Mouse (Mus musculus): ENCODE data around the gene Efcab5. TPM values are rescaled to one million over a fixed set of nuclear protein-coding genes. Genes with fewer than 3 reads are reported as not detected.
A peak's percentile ranks its signal among the peaks of the same experiment; 100 is the strongest.

Efcab5 gene
- polyA plus RNA-seq, 1 experiment from 2014 or later = 0.31 TPM

DNA sequence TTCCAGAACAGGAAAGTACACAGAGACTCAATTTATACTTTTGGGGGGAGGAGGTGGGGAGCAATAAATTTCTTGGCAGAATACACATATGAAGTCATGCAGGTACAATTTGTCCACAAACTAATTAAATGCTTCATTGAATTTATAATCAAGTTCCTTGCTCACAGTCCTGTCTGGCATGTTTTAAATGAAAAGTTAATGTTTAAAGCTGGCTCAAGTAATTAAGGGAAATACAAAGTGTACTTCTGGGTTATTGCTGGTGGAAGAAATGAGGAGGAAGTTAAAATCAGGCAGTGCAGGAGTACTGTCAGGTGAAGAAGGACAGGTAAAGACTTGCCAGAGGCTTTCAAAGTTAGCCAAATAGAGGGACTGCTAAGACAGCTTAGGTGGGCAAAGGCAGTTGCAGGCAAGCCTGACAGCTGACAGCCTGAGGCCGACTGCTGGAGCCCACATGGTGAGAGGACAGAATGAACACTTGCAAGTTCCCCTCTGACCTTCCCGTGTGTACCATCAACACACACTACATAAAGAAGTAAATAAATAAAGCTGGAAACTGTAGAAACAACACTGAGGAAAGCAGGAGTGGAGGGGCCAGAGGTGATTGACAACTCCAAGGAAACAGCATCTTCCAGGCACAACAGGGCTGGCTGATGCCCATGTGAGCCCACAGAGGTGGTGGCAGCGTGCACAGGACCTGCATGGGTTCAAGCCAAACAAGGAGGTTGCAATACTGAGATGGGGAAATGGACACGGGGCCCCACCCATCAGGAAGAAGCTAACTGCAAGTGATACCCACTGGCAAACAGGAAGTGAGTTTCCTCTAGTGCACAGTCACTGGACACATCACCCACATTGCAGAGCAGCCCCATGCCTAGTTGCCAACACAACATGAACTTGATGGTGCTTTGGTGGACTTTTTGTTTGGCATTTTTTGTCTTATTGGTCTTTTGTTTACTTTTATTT lies 7.7 kb upstream of the Efcab5 start:
- no peak for ATAC-seq (ENCODE audit: insufficient read depth, low FRiP score, low read depth)
- no peaks in the 10 kb centered on the region for H3K36me3 ChIP-seq
- H3K9ac ChIP-seq = no peak overlapping the region
- no peaks in the 10 kb centered on the region for H3K27me3 ChIP-seq (replicated peaks)
- 30% methylated on average over 4 of the region's 4 CpGs for WGBS
- H3K9me3 ChIP-seq = no peaks in the 10 kb centered on the region
- peak overlapping the region; percentile 51 for H3K27ac ChIP-seq
- no peak overlapping the region for H3K4me2 ChIP-seq
- H3K4me1 ChIP-seq = no peaks in the 10 kb centered on the region
- no peak overlapping the region for H3K4me3 ChIP-seq (replicated peaks)

DNA sequence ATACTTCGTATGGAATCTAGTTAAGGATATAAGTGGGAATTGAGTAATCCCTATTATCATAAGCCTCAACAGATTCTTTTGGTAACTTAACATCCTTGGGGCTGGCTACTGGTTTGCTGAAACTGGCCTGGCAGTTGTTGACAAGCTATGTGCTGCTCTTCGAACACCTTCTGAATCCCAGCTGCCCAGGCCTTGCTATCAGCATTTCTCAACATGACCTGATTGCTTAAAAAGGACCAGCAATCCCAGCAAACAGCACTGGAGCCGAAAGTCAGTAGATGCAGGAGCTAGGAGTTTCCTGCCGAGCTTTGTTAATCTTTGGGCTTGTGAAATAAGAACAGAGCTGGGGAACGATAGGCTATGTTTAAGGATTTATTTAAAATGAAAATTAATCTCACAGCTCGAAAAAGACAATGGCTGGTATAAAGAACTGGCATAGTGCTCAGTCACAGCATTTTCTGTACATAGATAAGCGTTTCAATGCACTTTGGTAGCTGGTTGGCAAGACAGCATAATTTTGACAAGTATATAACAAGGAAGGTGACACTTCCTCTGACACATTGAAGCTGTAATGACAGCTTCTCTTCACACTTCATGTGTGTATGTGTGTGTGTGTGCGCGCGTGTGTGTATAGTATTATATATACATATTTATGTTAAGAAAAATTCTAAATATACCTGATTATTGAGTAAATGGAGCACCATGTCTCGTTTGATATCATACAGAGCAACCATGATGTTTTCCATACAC lies 6.8 kb upstream of the Efcab5 start:
- no peaks in the 10 kb centered on the region for H3K36me3 ChIP-seq
- H3K27ac ChIP-seq = peak overlapping the region; percentile 51; the same call in 1 of the 2 replicates
- WGBS = 68% methylated on average over 11 of the region's 11 CpGs
- no peak overlapping the region for H3K9ac ChIP-seq
- no peaks in the 10 kb centered on the region for H3K27me3 ChIP-seq (replicated peaks)
- no peak for ATAC-seq (ENCODE audit: insufficient read depth, low FRiP score, low read depth)
- no peaks in the 10 kb centered on the region for H3K9me3 ChIP-seq
- no peaks in the 10 kb centered on the region for H3K4me1 ChIP-seq
- no peak overlapping the region for H3K4me3 ChIP-seq (replicated peaks)
- no peak overlapping the region for H3K4me2 ChIP-seq

DNA sequence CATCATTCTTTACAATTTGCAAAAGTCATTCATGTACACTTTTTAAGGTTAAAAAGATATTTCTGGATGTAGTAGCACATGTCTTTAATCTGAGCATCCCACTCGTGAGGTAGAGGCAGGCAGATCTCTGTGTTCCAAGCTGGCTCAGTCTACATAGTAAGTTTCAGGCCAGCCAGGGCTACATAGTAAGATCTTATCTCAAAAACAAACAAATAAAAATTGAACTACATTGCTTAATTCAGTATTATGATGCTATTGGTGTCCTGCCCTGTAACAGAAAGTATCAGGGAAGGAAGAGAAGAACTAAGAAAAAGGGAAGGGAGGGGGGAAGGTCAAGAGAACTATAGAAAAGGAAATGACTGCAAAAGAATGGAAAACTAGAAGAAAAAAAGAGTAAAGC lies 6.0 kb upstream of the Efcab5 start:
- H3K36me3 ChIP-seq = no peaks in the 10 kb centered on the region
- H3K4me3 ChIP-seq (replicated peaks) = no peak overlapping the region
- H3K9ac ChIP-seq = no peak overlapping the region
- no peak overlapping the region for H3K27ac ChIP-seq
- ATAC-seq (ENCODE audit: insufficient read depth, low FRiP score, low read depth) = no peak
- H3K4me2 ChIP-seq = no peak overlapping the region
- H3K27me3 ChIP-seq (replicated peaks) = no peaks in the 10 kb centered on the region
- H3K9me3 ChIP-seq = no peaks in the 10 kb centered on the region
- WGBS = 64% methylated on average over 1 of the region's 1 CpGs
- no peaks in the 10 kb centered on the region for H3K4me1 ChIP-seq

DNA sequence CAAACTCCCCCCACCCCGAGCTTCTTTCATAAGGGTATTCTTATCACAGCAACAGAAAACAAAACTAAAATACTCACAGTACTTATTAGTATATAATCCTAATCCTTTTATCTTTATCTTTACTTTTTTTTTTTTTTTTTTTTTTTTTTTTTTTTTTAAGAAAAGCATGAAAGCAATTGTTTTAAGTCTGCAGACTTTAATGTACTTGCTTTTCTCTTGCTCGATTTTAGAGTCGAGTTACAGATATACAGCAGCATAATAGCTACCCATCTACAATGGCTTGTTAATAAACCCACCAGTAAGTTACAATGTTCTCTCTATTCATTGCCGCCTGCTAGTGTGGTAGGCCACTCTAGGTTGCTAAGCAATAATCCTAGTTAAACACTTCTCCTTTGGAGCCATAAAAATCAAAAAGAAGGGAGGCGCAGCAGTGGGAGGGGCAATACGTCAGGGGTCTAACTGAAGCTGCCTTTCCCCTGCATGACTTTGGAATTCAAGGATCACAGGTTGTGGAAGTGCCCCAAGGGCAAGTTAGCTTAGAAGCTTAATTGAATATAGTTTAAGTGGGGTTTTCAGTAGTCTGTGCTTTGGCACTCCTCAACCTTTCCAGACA lies 5.3 kb upstream of the Efcab5 start:
- ATAC-seq (ENCODE audit: insufficient read depth, low FRiP score, low read depth) = no peak

DNA sequence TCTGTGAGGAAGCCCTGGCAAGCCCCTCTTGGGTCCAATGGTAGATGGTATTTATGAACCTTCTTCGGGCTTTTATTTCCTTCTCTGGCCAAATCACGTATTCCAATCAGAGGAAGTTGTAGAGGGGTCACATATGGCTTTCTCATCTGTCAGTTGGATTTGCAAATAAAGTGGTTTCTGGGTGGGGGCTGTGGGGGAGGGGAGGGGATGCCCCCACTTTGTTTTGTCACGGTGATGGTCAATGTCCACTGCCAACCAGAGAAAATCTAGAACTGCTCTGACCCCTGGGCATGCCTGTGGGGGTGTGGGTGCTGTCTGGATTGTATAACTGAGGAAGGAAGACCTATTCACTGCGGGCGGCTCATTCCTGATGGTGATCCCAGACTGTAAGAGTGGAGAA lies 4.6 kb upstream of the Efcab5 start:
- 69% methylated on average over 5 of the region's 5 CpGs for WGBS
- no peaks in the 10 kb centered on the region for H3K36me3 ChIP-seq
- no peak for ATAC-seq (ENCODE audit: insufficient read depth, low FRiP score, low read depth)
- H3K9ac ChIP-seq = no peak overlapping the region
- H3K9me3 ChIP-seq = no peaks in the 10 kb centered on the region
- H3K4me2 ChIP-seq = no peak overlapping the region
- H3K4me3 ChIP-seq (replicated peaks) = no peak overlapping the region
- H3K27me3 ChIP-seq (replicated peaks) = no peaks in the 10 kb centered on the region
- H3K4me1 ChIP-seq = no peaks in the 10 kb centered on the region
- no peak overlapping the region for H3K27ac ChIP-seq

More for the DNA sequence above, 5.3 kb upstream of the Efcab5 start:
- no peak overlapping the region for H3K27ac ChIP-seq
- no peaks in the 10 kb centered on the region for H3K36me3 ChIP-seq
- H3K9me3 ChIP-seq = no peaks in the 10 kb centered on the region
- no peaks in the 10 kb centered on the region for H3K4me1 ChIP-seq
- no peak overlapping the region for H3K4me3 ChIP-seq (replicated peaks)
- H3K4me2 ChIP-seq = no peak overlapping the region
- H3K9ac ChIP-seq = no peak overlapping the region
- no peaks in the 10 kb centered on the region for H3K27me3 ChIP-seq (replicated peaks)
- WGBS = 45% methylated on average over 6 of the region's 6 CpGs

DNA sequence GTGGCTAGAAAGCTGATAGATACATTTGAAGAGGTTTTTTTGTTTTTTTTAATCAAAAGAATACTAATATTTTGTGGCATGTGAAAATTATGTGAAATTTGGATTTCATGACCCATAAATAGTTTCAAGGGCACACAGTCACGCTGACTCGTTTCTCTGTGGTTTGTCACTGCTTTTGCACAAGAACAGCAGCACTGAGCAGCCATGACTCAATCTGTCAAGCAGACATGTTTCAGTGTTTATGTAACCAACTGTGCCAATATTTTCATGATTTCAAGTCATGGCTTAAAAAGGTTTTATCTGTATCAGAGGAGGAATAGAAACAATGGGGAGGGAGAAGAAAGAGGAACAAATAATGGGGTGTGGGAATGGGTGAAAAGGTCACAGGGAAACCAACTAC lies 3.8 kb downstream of the Efcab5 start:
- Histone ChIP-seq H3K36me3 (no peaks in the 10 kb centered on the region), H3K4me1 (no peaks in the 10 kb centered on the region), H3K27ac (no peak overlapping the region), H3K4me3 (replicated peaks) (no peak overlapping the region), H3K4me2 (no peak overlapping the region), H3K9ac (no peak overlapping the region), H3K27me3 (replicated peaks) (no peaks in the 10 kb centered on the region), H3K9me3 (no peaks in the 10 kb centered on the region)
- WGBS = 34% methylated on average over 2 of the region's 2 CpGs
- no peak for ATAC-seq (ENCODE audit: insufficient read depth, low FRiP score, low read depth)

DNA sequence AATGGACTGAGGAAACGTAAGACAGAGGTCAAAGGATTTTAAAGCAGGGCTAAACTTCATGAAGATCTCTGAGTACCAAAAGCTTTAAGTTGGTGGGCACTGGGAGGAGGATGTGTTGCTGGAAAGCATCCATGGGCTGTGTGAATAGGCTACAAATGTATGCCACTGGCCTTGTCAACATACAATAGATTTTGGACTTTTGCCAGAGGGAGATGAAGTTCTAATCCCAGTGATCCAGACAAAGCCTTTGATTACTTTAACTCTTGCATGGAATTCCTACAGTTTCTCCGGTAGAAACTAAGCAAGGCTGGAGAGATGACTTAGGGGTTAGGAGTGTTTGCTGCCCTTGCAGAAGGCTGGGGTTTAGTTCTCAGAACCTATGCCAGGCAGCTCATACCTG lies 6.2 kb downstream of the Efcab5 start:
- Histone ChIP-seq H3K9me3 (no peaks in the 10 kb centered on the region), H3K4me1 (no peaks in the 10 kb centered on the region), H3K27me3 (replicated peaks) (no peaks in the 10 kb centered on the region), H3K4me3 (replicated peaks) (no peak overlapping the region), H3K36me3 (no peaks in the 10 kb centered on the region), H3K9ac (no peak overlapping the region), H3K4me2 (no peak overlapping the region), H3K27ac (peak overlapping the region; percentile 14; the same call in 1 of the 2 replicates)
- 17% methylated on average over 2 of the region's 2 CpGs for WGBS
- ATAC-seq (ENCODE audit: insufficient read depth, low FRiP score, low read depth) = no peak

DNA sequence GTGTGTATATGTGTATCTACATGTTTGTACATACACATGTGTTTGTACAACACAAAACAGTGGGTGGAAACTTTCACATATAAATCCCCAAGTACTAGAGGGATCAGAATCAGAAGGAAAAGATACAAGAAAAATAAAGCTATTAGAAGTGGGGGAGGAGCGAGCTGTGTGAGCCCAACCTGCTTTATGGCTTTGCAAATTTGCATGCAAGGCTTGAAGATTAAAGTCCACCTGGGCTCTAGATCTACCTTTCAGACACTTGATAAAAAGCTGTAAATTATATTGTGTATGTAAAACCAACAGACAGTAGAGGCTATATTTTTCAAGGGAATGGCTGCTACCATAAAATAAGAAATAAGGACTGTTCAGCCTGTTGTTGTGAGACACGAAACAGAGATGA lies 6.7 kb downstream of the Efcab5 start:
- no peaks in the 10 kb centered on the region for H3K9me3 ChIP-seq
- H3K4me1 ChIP-seq = no peaks in the 10 kb centered on the region
- H3K9ac ChIP-seq = no peak overlapping the region
- 62% methylated on average over 2 of the region's 2 CpGs for WGBS
- H3K27ac ChIP-seq = peak overlapping the region; percentile 14; the same call in 1 of the 2 replicates
- no peaks in the 10 kb centered on the region for H3K27me3 ChIP-seq (replicated peaks)
- no peaks in the 10 kb centered on the region for H3K36me3 ChIP-seq
- no peak overlapping the region for H3K4me3 ChIP-seq (replicated peaks)
- ATAC-seq (ENCODE audit: insufficient read depth, low FRiP score, low read depth) = 0 out of 2 replicates have a peak, but pooled peaks have one; percentile 50
- H3K4me2 ChIP-seq = no peak overlapping the region

DNA sequence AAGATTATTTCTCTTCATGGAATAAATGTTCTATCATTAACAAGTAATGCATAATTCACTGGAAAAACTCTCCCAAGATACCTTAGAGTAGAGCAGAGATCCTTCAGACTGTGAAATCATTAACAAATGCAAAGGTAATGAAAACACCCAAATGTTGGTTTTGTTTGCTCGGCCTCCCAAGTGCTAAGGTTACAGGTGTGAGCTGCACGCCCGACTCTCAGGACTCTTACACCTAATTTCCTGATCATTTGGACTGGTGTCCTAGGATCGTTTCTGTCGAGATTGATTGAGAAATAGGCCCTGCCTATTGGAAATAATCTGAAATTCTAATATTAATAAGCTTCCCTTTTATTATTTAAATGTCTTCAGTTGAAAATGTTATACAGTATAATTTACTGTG lies 7.2 kb downstream of the Efcab5 start:
- Histone ChIP-seq H3K9ac (no peak overlapping the region), H3K27ac (no peak overlapping the region), H3K4me2 (no peak overlapping the region), H3K4me3 (replicated peaks) (no peak overlapping the region), H3K9me3 (no peaks in the 10 kb centered on the region), H3K4me1 (no peaks in the 10 kb centered on the region), H3K27me3 (replicated peaks) (no peaks in the 10 kb centered on the region), H3K36me3 (no peaks in the 10 kb centered on the region)
- 52% methylated on average over 5 of the region's 5 CpGs for WGBS
- ATAC-seq (ENCODE audit: insufficient read depth, low FRiP score, low read depth) = no peak

DNA sequence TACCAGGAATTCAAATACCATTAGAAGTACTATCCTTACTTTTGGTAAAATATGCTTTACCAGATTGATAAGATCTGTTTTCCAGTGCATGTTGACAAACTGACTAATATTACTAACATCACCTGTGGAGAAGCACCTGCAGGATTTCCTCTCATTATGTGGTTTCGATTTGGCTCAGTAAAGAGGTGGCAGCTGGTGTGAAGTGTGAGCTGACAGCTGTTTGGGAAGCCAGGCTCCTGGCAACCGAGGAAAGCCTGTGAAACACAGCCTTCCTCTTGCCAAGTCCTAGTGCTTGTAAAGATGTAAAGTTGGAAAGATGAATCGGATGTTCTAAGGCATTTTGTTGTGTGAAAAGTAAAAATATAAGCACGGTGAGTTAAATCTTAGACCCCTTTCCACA lies 7.9 kb downstream of the Efcab5 start:
- no peaks in the 10 kb centered on the region for H3K36me3 ChIP-seq
- H3K9me3 ChIP-seq = no peaks in the 10 kb centered on the region
- H3K4me1 ChIP-seq = no peaks in the 10 kb centered on the region
- ATAC-seq (ENCODE audit: insufficient read depth, low FRiP score, low read depth) = no peak
- H3K27ac ChIP-seq = peak overlapping the region; percentile 48; the same call in 1 of the 2 replicates
- H3K4me2 ChIP-seq = no peak overlapping the region
- no peaks in the 10 kb centered on the region for H3K27me3 ChIP-seq (replicated peaks)
- no peak overlapping the region for H3K9ac ChIP-seq
- WGBS = 37% methylated on average over 4 of the region's 4 CpGs
- no peak overlapping the region for H3K4me3 ChIP-seq (replicated peaks)

DNA sequence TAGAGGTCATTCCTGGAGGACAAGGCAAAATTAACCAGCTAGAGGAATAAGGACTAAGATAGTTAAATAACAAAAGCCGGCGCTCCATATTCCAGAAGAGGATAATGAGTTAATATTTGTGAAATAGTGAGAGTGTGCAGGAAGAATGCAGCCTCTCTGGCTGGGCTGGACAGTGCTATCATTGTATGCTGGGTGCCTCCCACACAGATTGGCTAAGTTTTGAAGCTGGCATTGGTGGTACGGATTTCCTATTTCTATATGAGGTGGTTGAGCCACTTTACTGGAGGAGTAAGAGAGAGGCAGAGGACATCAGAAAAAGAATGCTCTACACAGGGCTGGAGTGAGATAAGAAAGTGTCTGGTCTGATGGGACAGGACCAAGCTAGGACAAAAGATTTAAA lies 9.0 kb downstream of the Efcab5 start:
- no peak for ATAC-seq (ENCODE audit: insufficient read depth, low FRiP score, low read depth)
- Histone ChIP-seq H3K9ac (no peak overlapping the region), H3K4me2 (no peak overlapping the region), H3K4me3 (replicated peaks) (no peak overlapping the region), H3K27ac (no peak overlapping the region), H3K4me1 (no peaks in the 10 kb centered on the region), H3K27me3 (replicated peaks) (no peaks in the 10 kb centered on the region), H3K36me3 (no peaks in the 10 kb centered on the region), H3K9me3 (no peaks in the 10 kb centered on the region)
- WGBS = 76% methylated on average over 3 of the region's 3 CpGs

DNA sequence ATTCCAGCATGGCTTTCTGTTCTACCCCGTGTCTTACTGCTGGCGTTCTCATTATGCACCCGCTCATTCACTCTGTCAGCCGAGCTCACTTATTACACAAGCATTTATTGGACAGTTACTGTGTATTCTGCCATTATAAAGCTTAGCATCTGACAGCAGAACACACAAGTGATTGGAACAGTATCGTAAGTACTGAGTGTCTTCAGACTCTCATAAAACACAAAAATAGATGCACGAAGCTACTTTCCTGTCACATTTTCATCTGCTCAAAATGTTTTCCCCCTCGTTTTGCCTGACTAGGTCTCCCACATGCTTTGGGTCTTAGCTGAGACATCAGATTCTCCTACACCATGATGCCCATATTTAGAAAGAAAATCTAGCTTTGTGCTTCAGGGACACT lies 14.2 kb downstream of the Efcab5 start:
- 42% methylated on average over 7 of the region's 7 CpGs for WGBS

More for the DNA sequence above, 14.2 kb downstream of the Efcab5 start:
- H3K9ac ChIP-seq = no peak overlapping the region
- H3K9me3 ChIP-seq = no peaks in the 10 kb centered on the region
- no peaks in the 10 kb centered on the region for H3K27me3 ChIP-seq (replicated peaks)
- ATAC-seq (ENCODE audit: insufficient read depth, low FRiP score, low read depth) = no peak
- H3K36me3 ChIP-seq = no peaks in the 10 kb centered on the region
- no peak overlapping the region for H3K4me3 ChIP-seq (replicated peaks)
- H3K27ac ChIP-seq = no peak overlapping the region
- no peaks in the 10 kb centered on the region for H3K4me1 ChIP-seq
- no peak overlapping the region for H3K4me2 ChIP-seq

All from stomach, embryonic 15.5 days (tissue).